Mouse (Mus musculus): ENCODE measurements around the gene Wnt10a. TPM values are rescaled to one million over a fixed set of nuclear protein-coding genes. Genes with fewer than 3 reads are reported as not detected.

Gene Wnt10a
- polyA plus RNA-seq, 1 experiment from 2014 or later, result not detected

- H3K27me3 ChIP-seq (ENCODE audit: insufficient read depth, low read length), result peaks cover 91% of the 10 kb centered on the region
- DNase-seq (peak; percentile 74), ATAC-seq (ENCODE audit: insufficient read depth) (0 out of 2 replicates have a peak, but pooled peaks have one; percentile 24)
- peak overlapping the region; percentile 78 for H3K4me2 ChIP-seq
- TF ChIP-seq CTCF (IDR thresholded peaks at IDR 0.05; ENCODE audit: low read depth), result peak; percentile 67
- H3K9me3 ChIP-seq (ENCODE audit: low read depth, low read length), result peaks cover 3% of the 10 kb centered on the region; the same call in 1 of the 2 replicates
- H3K27ac ChIP-seq (ENCODE audit: low read depth), result no peak overlapping the region
- under 1% methylated on average over 67 of the region's 67 CpGs for WGBS
- H3K9ac ChIP-seq, result peak overlapping the region; percentile 8; the same call in 1 of the 2 replicates
- H3K36me3 ChIP-seq (ENCODE audit: insufficient read depth), result no peaks in the 10 kb centered on the region
- H3K4me3 ChIP-seq (ENCODE audit: low read depth, low read length), result peak overlapping the region; percentile 41
- H3K4me1 ChIP-seq (ENCODE audit: insufficient read depth), result no peaks in the 10 kb centered on the region
These were observed 7.1 kb upstream of the Wnt10a start for GRCm38 (mm10) chr1:74784041-74784759.

GRCm38 (mm10) chr1:74787846-74788245 is 3.5 kb upstream of the Wnt10a start:
- TF ChIP-seq CTCF (IDR thresholded peaks at IDR 0.05; ENCODE audit: low read depth), result peak; percentile 87
- no peak overlapping the region for H3K4me2 ChIP-seq
- no peak overlapping the region for H3K27ac ChIP-seq (ENCODE audit: low read depth)
- H3K4me3 ChIP-seq (ENCODE audit: low read depth, low read length), result no peak overlapping the region
- 0 out of 2 replicates have a peak, but pooled peaks cover 2% of the 10 kb centered on the region for H3K4me1 ChIP-seq (ENCODE audit: insufficient read depth)
- ATAC-seq (ENCODE audit: insufficient read depth) (peak; percentile 35; the same call in 1 of the 2 replicates), DNase-seq (peak; percentile 93)
- no peaks in the 10 kb centered on the region for H3K36me3 ChIP-seq (ENCODE audit: insufficient read depth)
- 5% methylated on average over 7 of the region's 7 CpGs for WGBS
- H3K27me3 ChIP-seq (ENCODE audit: insufficient read depth, low read length), result peaks cover 98% of the 10 kb centered on the region
- H3K9me3 ChIP-seq (ENCODE audit: low read depth, low read length), result peaks cover 3% of the 10 kb centered on the region; the same call in 1 of the 2 replicates
- no peak overlapping the region for H3K9ac ChIP-seq

- DNase-seq, result no peak
- H3K36me3 ChIP-seq (ENCODE audit: insufficient read depth), result no peaks in the 10 kb centered on the region
- no peak for ATAC-seq (ENCODE audit: insufficient read depth)
These were observed 2.6 kb upstream of the Wnt10a start for GRCm38 (mm10) chr1:74788603-74789176.

GRCm38 (mm10) chr1:74790095-74790494 is 1.2 kb upstream of the Wnt10a start:
- Histone ChIP-seq H3K4me1 (ENCODE audit: insufficient read depth) (0 out of 2 replicates have a peak, but pooled peaks cover 2% of the 10 kb centered on the region), H3K9me3 (ENCODE audit: low read depth, low read length) (no peaks in the 10 kb centered on the region; the same call in 1 of the 2 replicates), H3K27ac (ENCODE audit: low read depth) (no peak overlapping the region), H3K4me3 (ENCODE audit: low read depth, low read length) (no peak overlapping the region), H3K36me3 (ENCODE audit: insufficient read depth) (no peaks in the 10 kb centered on the region), H3K4me2 (no peak overlapping the region), H3K27me3 (ENCODE audit: insufficient read depth, low read length) (peaks cover 98% of the 10 kb centered on the region), H3K9ac (no peak overlapping the region)
- ATAC-seq (ENCODE audit: insufficient read depth), result no peak
- 5% methylated on average over 3 of the region's 3 CpGs for WGBS
- no peak for DNase-seq
- TF ChIP-seq CTCF (IDR thresholded peaks at IDR 0.05; ENCODE audit: low read depth), result no peak

More at GRCm38 (mm10) chr1:74788603-74789176, 2.6 kb upstream of the Wnt10a start:
- Histone ChIP-seq H3K9me3 (ENCODE audit: low read depth, low read length) (peaks cover 3% of the 10 kb centered on the region; the same call in 1 of the 2 replicates), H3K9ac (no peak overlapping the region), H3K27ac (ENCODE audit: low read depth) (no peak overlapping the region), H3K4me2 (no peak overlapping the region), H3K4me1 (ENCODE audit: insufficient read depth) (0 out of 2 replicates have a peak, but pooled peaks cover 2% of the 10 kb centered on the region), H3K4me3 (ENCODE audit: low read depth, low read length) (no peak overlapping the region), H3K27me3 (ENCODE audit: insufficient read depth, low read length) (peaks cover 98% of the 10 kb centered on the region)
- no peak for TF ChIP-seq CTCF (IDR thresholded peaks at IDR 0.05; ENCODE audit: low read depth)
- WGBS, result 12% methylated on average over 6 of the region's 6 CpGs

- H3K9ac ChIP-seq, result no peak overlapping the region
- no peak for TF ChIP-seq CTCF (IDR thresholded peaks at IDR 0.05; ENCODE audit: low read depth)
- no peaks in the 10 kb centered on the region for H3K36me3 ChIP-seq (ENCODE audit: insufficient read depth)
- no peaks in the 10 kb centered on the region for H3K9me3 ChIP-seq (ENCODE audit: low read depth, low read length)
- no peak for DNase-seq
- H3K27ac ChIP-seq (ENCODE audit: low read depth), result no peak overlapping the region
- no peak overlapping the region for H3K4me2 ChIP-seq
- H3K27me3 ChIP-seq (ENCODE audit: insufficient read depth, low read length), result peaks cover 100% of the 10 kb centered on the region
- H3K4me3 ChIP-seq (ENCODE audit: low read depth, low read length), result no peak overlapping the region
- ATAC-seq (ENCODE audit: insufficient read depth), result no peak
- H3K4me1 ChIP-seq (ENCODE audit: insufficient read depth), result 0 out of 2 replicates have a peak, but pooled peaks cover 5% of the 10 kb centered on the region
- WGBS, result 13% methylated on average over 19 of the region's 19 CpGs
These were observed 1.7 kb downstream of the Wnt10a start for GRCm38 (mm10) chr1:74792831-74793660.

- H3K27me3 ChIP-seq (ENCODE audit: insufficient read depth, low read length), result peaks cover 99% of the 10 kb centered on the region
- peak overlapping the region; percentile 53 for H3K4me2 ChIP-seq
- WGBS, result under 1% methylated on average over 38 of the region's 38 CpGs
- no peak overlapping the region for H3K27ac ChIP-seq (ENCODE audit: low read depth)
- DNase-seq, result peak; percentile 53
- no peak for TF ChIP-seq CTCF (IDR thresholded peaks at IDR 0.05; ENCODE audit: low read depth)
- peak overlapping the region; percentile 21; the same call in 1 of the 2 replicates for H3K4me3 ChIP-seq (ENCODE audit: low read depth, low read length)
- H3K36me3 ChIP-seq (ENCODE audit: insufficient read depth), result no peaks in the 10 kb centered on the region
- ATAC-seq (ENCODE audit: insufficient read depth), result peak; percentile 44; the same call in 1 of the 2 replicates
- 0 out of 2 replicates have a peak, but pooled peaks cover 5% of the 10 kb centered on the region for H3K4me1 ChIP-seq (ENCODE audit: insufficient read depth)
- no peak overlapping the region for H3K9ac ChIP-seq
- H3K9me3 ChIP-seq (ENCODE audit: low read depth, low read length), result no peaks in the 10 kb centered on the region
These were observed 3.3 kb downstream of the Wnt10a start for GRCm38 (mm10) chr1:74794487-74795144.

Data from lung, embryonic 14.5 days (tissue).